ENCODE assay signal across 22 mouse cellular contexts in genomic region chr8:83888409-83888808, GRCm38 (mm10). TPM values are rescaled to one million over a fixed set of nuclear protein-coding genes. Genes with fewer than 3 reads are reported as not detected.
DNase-seq lines count a peak whose midpoint lies in the region; ATAC-seq lines count a peak whose summit lies in the region.
"Had no signal": no experiment of that assay in that cellular context is flagged by ENCODE, and none has a peak within 500 bp of the region (broad histone marks: within the 10 kb centered on the region; RNA-seq: fewer than 3 reads in every experiment).

No protein-coding gene starts in this region.

- no peaks in the 10 kb centered on the region for H3K9me3 ChIP-seq in hindbrain, embryonic 16.5 days (ENCODE audit: control insufficient read depth, low read length)
- no peaks in the 10 kb centered on the region for H3K9me3 ChIP-seq in hindbrain, embryonic 12.5 days (replicated peaks)
- H3K9me3 ChIP-seq: embryonic facial prominence, embryonic 12.5 days had no signal

- ATAC-seq in cerebellum, adult (ENCODE audit: insufficient number of reproducible peaks, low FRiP score, low TSS enrichment), result no peak
- ATAC-seq in hindbrain, embryonic 16.5 days, result 0 out of 2 replicates have a peak, but pooled peaks have one; percentile 30
- no peak for ATAC-seq in hindbrain, embryonic 12.5 days (ENCODE audit: low FRiP score)
- ATAC-seq: inflammation-experienced regulatory T-cells, adult 6 months; liver, postnatal 0 days; lung, postnatal 0 days; midbrain, embryonic 16.5 days had no signal

- no peak overlapping the region for H3K27ac ChIP-seq in hindbrain, embryonic 16.5 days (ENCODE audit: low read depth, low read length)
- no peak overlapping the region for H3K27ac ChIP-seq in hindbrain, embryonic 12.5 days
- H3K27ac ChIP-seq: embryonic facial prominence, embryonic 12.5 days; gastrocnemius, adult 2 months; kidney, postnatal 0 days; macrophage had no signal

- no peaks in the 10 kb centered on the region for H3K36me3 ChIP-seq in hindbrain, embryonic 16.5 days (ENCODE audit: control insufficient read depth, insufficient read depth, low read length)
- no peaks in the 10 kb centered on the region for H3K36me3 ChIP-seq in hindbrain, embryonic 12.5 days
- H3K36me3 ChIP-seq: embryonic facial prominence, embryonic 12.5 days had no signal

- no peak overlapping the region for H3K9ac ChIP-seq in hindbrain, embryonic 16.5 days (ENCODE audit: low read depth, low read length)
- H3K9ac ChIP-seq in hindbrain, embryonic 12.5 days, result no peak overlapping the region
- H3K9ac ChIP-seq: embryonic facial prominence, embryonic 12.5 days; liver, postnatal 0 days had no signal

- H3K4me2 ChIP-seq in hindbrain, embryonic 16.5 days (ENCODE audit: low read length), result no peak overlapping the region
- no peak overlapping the region for H3K4me2 ChIP-seq in hindbrain, embryonic 12.5 days (replicated peaks)
- H3K4me2 ChIP-seq: embryonic facial prominence, embryonic 12.5 days; liver, embryonic 11.5 days had no signal

- DNase-seq in cerebellum, postnatal 25 days, result peak; percentile 19 to 38
- DNase-seq in testis, postnatal 10 days (ENCODE audit: low spot score), result peak; percentile 25
- DNase-seq in testis, postnatal 14 days (ENCODE audit: low spot score), result no peak
- no peak for DNase-seq in kidney, adult 11 months
- DNase-seq: adrenal gland, postnatal 25 days; cerebellum, adult 11-12 months; gastrocnemius, adult 2 months; kidney, adult 2 months; liver, postnatal 0 days; right cerebral cortex, postnatal 25 days; spleen, adult 18-20 months; thymus, postnatal 14 days had no signal

- 56% methylated on average over 2 of the region's 2 CpGs for WGBS in hindbrain, embryonic 16.5 days
- WGBS in hindbrain, embryonic 12.5 days, result 77% methylated on average over 2 of the region's 2 CpGs

- no peaks in the 10 kb centered on the region for H3K27me3 ChIP-seq in hindbrain, embryonic 16.5 days (replicated peaks; ENCODE audit: control insufficient read depth, insufficient read depth, low read length)
- no peaks in the 10 kb centered on the region for H3K27me3 ChIP-seq in hindbrain, embryonic 12.5 days
- H3K27me3 ChIP-seq: embryonic facial prominence, embryonic 12.5 days had no signal

- no peak overlapping the region for H3K4me3 ChIP-seq in hindbrain, embryonic 16.5 days (ENCODE audit: low read length)
- no peak overlapping the region for H3K4me3 ChIP-seq in hindbrain, embryonic 12.5 days
- H3K4me3 ChIP-seq: embryonic facial prominence, embryonic 12.5 days; gastrocnemius, adult 2 months had no signal

- H3K4me1 ChIP-seq in hindbrain, embryonic 16.5 days (ENCODE audit: control insufficient read depth, insufficient read depth, low read depth, low read length), result no peaks in the 10 kb centered on the region
- no peaks in the 10 kb centered on the region for H3K4me1 ChIP-seq in hindbrain, embryonic 12.5 days
- H3K4me1 ChIP-seq: embryonic facial prominence, embryonic 12.5 days had no signal

RNA-seq across cellular contexts. Expression of gene Adgrl1, which starts 11.5 kb away (rescaled TPM):
- 50.9 and 53.0 TPM in 2 replicates for polyA plus RNA-seq in hindbrain, embryonic 16.5 days (2015; fragmentation: Nextera tagmentation; extraction: Ambion mirVana)
- 38.7 and 41.5 TPM in 2 replicates for polyA plus RNA-seq in hindbrain, embryonic 12.5 days (2016; fragmentation: Nextera tagmentation; extraction: Ambion mirVana)

Comparison
In these comparisons a context has a peak if more than half of its experiments do, and no peak if none do; other contexts are left out.
1. DNase-seq: peak in cerebellum, postnatal 25 days (2 of 2) and testis, postnatal 10 days (single experiment); none in testis, postnatal 14 days (single experiment) and kidney, adult 11 months (single experiment).